Mouse (Mus musculus) neural tube, embryonic 12.5 days (tissue): ENCODE data around the gene Cpm. TPM values are rescaled to one million over a fixed set of nuclear protein-coding genes. Genes with fewer than 3 reads are reported as not detected.

ENCODE experiments used
- ATAC-seq: fragments of 200-750 bp; cut with Nextera tagmentation; 2 replicates; pipeline ENCODE4 v1.8.0; 2017; ENCODE audit warnings: low read depth, mild to moderate bottlenecking, moderate TSS enrichment, moderate library complexity; ENCODE audit not compliant: low FRiP score
- H3K27ac ChIP-seq: fragments of 300-500 bp; sonication (generic); 2 replicates; pipeline ENCODE4 v1.5.1; 2016
- H3K27me3 ChIP-seq: fragments of 300-500 bp; sonication (generic); replicated peaks from 2 replicates; pipeline ENCODE4 v1.6.1; 2016; ENCODE audit warnings: mild to moderate bottlenecking
- H3K36me3 ChIP-seq: fragments of 300-500 bp; sonication (generic); 2 replicates; pipeline ENCODE4 v1.6.1; 2016; ENCODE audit warnings: mild to moderate bottlenecking
- H3K4me1 ChIP-seq: fragments of 300-500 bp; sonication (generic); 2 replicates; pipeline ENCODE4 v1.6.1; 2016
- H3K4me2 ChIP-seq: fragments of 300-500 bp; sonication (generic); replicated peaks from 2 replicates; pipeline ENCODE4 v1.6.1; 2016; ENCODE audit warnings: mild to moderate bottlenecking
- H3K4me3 ChIP-seq: fragments of 300-500 bp; sonication (generic); 2 replicates; pipeline ENCODE4 v1.5.1; 2016
- H3K9ac ChIP-seq: fragments of 300-500 bp; sonication (generic); 2 replicates; pipeline ENCODE4 v1.6.1; 2016; ENCODE audit warnings: mild to moderate bottlenecking
- H3K9me3 ChIP-seq: fragments of 300-500 bp; sonication (generic); 2 replicates; pipeline ENCODE4 v1.6.1; 2016; ENCODE audit warnings: mild to moderate bottlenecking
- WGBS: fragments of 180-500 bp; shearing (Covaris S2); methylation state at CpG from one replicate; pipeline ENCODE4 v1.1.7; 2016; 5-methylcytosine and 5-hydroxymethylcytosine counted together
- polyA plus RNA-seq: library from polyadenylated mRNA; unstranded; fragments of >200 nt; fragmentation: Nextera tagmentation; extraction: Ambion mirVana; gene quantifications from 2 replicates; pipeline ENCODE4 v1.2.1, GENCODE M21; 2016

The Cpm gene
- polyA plus RNA-seq, 1 experiment from 2014 or later = 10.0 TPM

DNA sequence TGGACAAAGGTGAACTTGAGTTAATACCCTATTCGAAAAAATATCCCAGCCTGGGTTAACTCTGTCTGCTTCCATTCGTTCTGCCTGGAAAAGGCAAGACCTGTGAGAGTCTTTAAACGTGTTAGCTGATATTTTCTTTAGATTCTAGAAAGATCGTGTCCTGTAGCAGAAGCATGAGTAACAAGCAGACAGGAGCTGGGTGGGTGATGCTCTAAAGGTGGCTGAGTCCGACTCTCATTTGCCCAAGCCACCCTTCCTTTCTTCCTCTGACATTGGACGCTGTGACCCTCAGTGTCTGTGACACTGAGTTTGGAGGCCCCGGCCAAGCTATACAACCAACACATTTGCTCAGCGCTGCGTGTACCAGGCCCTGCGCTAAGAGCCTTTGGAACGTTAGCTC is 15.5 kb downstream of the Cpm start:
- no peak for ATAC-seq
- H3K4me3 ChIP-seq = no peak overlapping the region
- 89% methylated on average over 11 of the region's 11 CpGs for WGBS

DNA sequence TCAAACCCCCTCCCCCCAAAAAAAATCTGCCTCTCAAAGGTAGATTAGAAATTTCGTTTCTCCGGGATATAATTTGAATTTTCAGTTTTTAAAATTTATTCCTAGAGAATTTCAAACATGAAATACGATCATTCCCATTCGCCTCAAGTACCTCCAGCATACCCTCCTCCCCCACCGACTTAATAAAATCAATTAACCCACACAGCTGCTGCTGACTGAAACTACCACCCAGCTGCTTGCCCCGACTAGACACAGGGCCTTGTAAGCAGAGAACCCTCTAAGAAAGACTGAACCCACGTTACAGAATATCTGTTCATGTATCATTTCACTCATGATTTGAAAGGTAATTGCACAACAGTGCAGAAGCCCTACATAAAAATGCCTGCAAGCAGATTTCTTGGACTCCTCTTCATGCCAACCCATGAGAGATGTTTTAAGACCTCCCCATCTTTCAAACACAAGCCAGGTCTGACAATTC is 16.2 kb downstream of the Cpm start:
- Histone ChIP-seq H3K4me1 (no peaks in the 10 kb centered on the region; the same call in 1 of the 2 replicates), H3K9me3 (no peaks in the 10 kb centered on the region), H3K9ac (no peak overlapping the region), H3K4me3 (no peak overlapping the region), H3K36me3 (no peaks in the 10 kb centered on the region), H3K27me3 (no peaks in the 10 kb centered on the region), H3K4me2 (no peak overlapping the region), H3K27ac (no peak overlapping the region)
- ATAC-seq = no peak
- 66% methylated on average over 7 of the region's 7 CpGs for WGBS

More for the DNA sequence above, 15.5 kb downstream of the Cpm start:
- Histone ChIP-seq H3K4me1 (no peaks in the 10 kb centered on the region; the same call in 1 of the 2 replicates), H3K4me2 (no peak overlapping the region), H3K27ac (no peak overlapping the region), H3K9ac (no peak overlapping the region), H3K9me3 (no peaks in the 10 kb centered on the region), H3K36me3 (no peaks in the 10 kb centered on the region), H3K27me3 (no peaks in the 10 kb centered on the region)

DNA sequence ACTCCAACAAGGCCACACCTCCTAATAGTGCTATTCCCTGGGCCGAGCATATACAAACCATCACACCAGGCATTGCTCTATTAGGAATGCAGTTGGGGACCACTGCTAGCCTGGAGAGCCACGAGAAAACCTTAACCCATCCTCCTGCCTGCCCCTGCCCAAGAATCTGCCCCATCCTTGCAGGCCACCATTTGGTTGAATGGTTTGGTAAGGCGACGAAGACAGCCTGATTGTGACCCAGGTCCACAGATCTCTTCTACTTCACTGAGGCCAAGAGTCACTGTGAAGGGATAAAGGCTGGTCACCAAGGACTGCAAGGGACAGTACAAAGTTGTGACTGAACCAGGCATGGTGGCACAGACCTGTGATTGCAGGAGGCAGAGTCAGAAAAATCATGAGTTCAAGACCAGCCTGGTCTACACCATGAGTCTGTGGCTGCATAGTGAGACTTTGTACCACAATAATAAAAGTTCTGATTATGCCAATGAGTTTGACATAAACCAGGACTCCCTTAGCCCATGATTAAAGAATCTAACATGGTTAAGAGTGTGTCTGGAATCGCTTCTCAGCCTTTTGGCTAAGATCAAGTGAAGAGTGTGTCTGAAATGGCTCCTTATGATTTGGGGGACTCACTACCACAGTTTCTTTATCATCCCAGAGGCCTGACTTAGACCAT is 17.3 kb downstream of the Cpm start:
- H3K4me1 ChIP-seq = no peaks in the 10 kb centered on the region; the same call in 1 of the 2 replicates
- ATAC-seq = no peak

DNA sequence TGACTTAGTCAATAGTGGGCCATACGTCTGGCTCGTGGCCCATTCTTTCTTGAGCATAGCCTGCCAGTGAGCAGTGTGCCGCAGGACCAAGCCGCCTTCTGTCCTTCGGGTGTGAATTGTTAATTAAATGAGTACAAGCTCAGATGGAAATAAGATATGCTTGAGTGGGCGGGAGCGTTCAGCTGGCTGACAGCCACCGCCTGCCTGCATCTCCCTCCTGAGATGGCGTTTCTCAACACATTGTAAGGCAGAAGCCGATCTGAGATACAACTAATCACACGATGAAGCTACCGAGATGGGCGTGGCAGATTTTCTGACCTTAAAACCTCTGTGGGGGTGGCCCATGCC is 17.8 kb downstream of the Cpm start:
- no peaks in the 10 kb centered on the region for H3K9me3 ChIP-seq
- no peak overlapping the region for H3K9ac ChIP-seq
- ATAC-seq = peak; percentile 74
- no peak overlapping the region for H3K4me2 ChIP-seq
- H3K27ac ChIP-seq = no peak overlapping the region
- H3K27me3 ChIP-seq = no peaks in the 10 kb centered on the region
- no peak overlapping the region for H3K4me3 ChIP-seq
- H3K36me3 ChIP-seq = no peaks in the 10 kb centered on the region
- WGBS = 61% methylated on average over 13 of the region's 13 CpGs
- H3K4me1 ChIP-seq = no peaks in the 10 kb centered on the region; the same call in 1 of the 2 replicates

More for the DNA sequence above, 17.3 kb downstream of the Cpm start:
- WGBS = 92% methylated on average over 5 of the region's 5 CpGs
- no peak overlapping the region for H3K27ac ChIP-seq
- no peak overlapping the region for H3K4me3 ChIP-seq
- no peak overlapping the region for H3K9ac ChIP-seq
- no peaks in the 10 kb centered on the region for H3K9me3 ChIP-seq
- H3K36me3 ChIP-seq = no peaks in the 10 kb centered on the region
- no peaks in the 10 kb centered on the region for H3K27me3 ChIP-seq
- no peak overlapping the region for H3K4me2 ChIP-seq

GRCm38 (mm10) chr10:117647964-117648472 is 18.7 kb downstream of the Cpm start:
- H3K4me3 ChIP-seq = no peak overlapping the region
- no peaks in the 10 kb centered on the region for H3K36me3 ChIP-seq
- H3K27me3 ChIP-seq = no peaks in the 10 kb centered on the region
- 82% methylated on average over 2 of the region's 2 CpGs for WGBS
- no peak overlapping the region for H3K9ac ChIP-seq
- no peak overlapping the region for H3K4me2 ChIP-seq
- no peak overlapping the region for H3K27ac ChIP-seq
- no peaks in the 10 kb centered on the region for H3K9me3 ChIP-seq
- no peaks in the 10 kb centered on the region; the same call in 1 of the 2 replicates for H3K4me1 ChIP-seq
- ATAC-seq = no peak

GRCm38 (mm10) chr10:117648643-117649042 is 19.3 kb downstream of the Cpm start:
- Histone ChIP-seq H3K36me3 (no peaks in the 10 kb centered on the region), H3K9me3 (no peaks in the 10 kb centered on the region), H3K4me2 (no peak overlapping the region), H3K9ac (no peak overlapping the region), H3K4me3 (no peak overlapping the region), H3K27me3 (no peaks in the 10 kb centered on the region), H3K27ac (no peak overlapping the region), H3K4me1 (no peaks in the 10 kb centered on the region; the same call in 1 of the 2 replicates)
- 86% methylated on average over 3 of the region's 3 CpGs for WGBS
- no peak for ATAC-seq

GRCm38 (mm10) chr10:117649292-117650041 is 20.2 kb downstream of the Cpm start:
- 92% methylated on average over 11 of the region's 11 CpGs for WGBS
- Histone ChIP-seq H3K27ac (no peak overlapping the region), H3K4me1 (no peaks in the 10 kb centered on the region; the same call in 1 of the 2 replicates), H3K4me3 (no peak overlapping the region), H3K9ac (no peak overlapping the region), H3K36me3 (no peaks in the 10 kb centered on the region), H3K4me2 (no peak overlapping the region), H3K9me3 (no peaks in the 10 kb centered on the region), H3K27me3 (no peaks in the 10 kb centered on the region)
- no peak for ATAC-seq

DNA sequence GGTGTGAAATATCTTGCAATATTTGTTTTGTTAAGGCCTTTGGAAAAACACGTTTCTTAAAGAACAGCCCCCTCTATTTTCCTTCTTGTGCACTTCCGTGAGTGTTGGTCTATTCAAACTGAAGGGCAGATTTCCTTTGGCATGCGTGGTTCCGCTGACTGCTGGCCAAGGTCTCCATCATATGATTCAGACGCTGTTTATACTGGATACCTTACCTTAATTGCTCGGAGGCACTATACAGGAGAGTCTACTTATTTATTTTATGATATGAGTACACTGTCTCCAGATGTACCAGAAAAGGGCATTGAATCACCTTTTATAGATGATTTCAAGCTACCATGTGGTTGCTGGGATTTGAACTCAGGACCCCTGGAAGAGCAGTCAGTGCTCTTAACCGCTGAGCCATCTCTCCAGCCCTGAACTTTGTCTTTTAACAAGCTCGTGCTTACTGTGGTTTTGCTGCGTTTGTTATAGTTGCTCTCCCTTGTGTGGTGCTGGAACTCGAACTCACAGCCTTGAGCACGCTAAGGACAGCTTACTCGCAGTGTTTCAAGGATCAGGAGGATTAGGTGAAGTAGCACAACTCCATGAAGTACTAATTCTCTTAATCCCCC is 20.8 kb downstream of the Cpm start:
- ATAC-seq = no peak
- no peak overlapping the region for H3K27ac ChIP-seq
- H3K9me3 ChIP-seq = no peaks in the 10 kb centered on the region
- WGBS = 94% methylated on average over 12 of the region's 12 CpGs
- H3K9ac ChIP-seq = no peak overlapping the region
- no peaks in the 10 kb centered on the region for H3K36me3 ChIP-seq
- no peak overlapping the region for H3K4me2 ChIP-seq
- no peaks in the 10 kb centered on the region for H3K27me3 ChIP-seq
- no peak overlapping the region for H3K4me3 ChIP-seq
- no peaks in the 10 kb centered on the region; the same call in 1 of the 2 replicates for H3K4me1 ChIP-seq

GRCm38 (mm10) chr10:117650725-117651124 is 21.4 kb downstream of the Cpm start:
- Histone ChIP-seq H3K4me1 (no peaks in the 10 kb centered on the region; the same call in 1 of the 2 replicates), H3K9ac (no peak overlapping the region), H3K27ac (no peak overlapping the region), H3K27me3 (no peaks in the 10 kb centered on the region), H3K4me2 (no peak overlapping the region), H3K9me3 (no peaks in the 10 kb centered on the region), H3K36me3 (no peaks in the 10 kb centered on the region), H3K4me3 (no peak overlapping the region)
- 93% methylated on average over 7 of the region's 7 CpGs for WGBS
- no peak for ATAC-seq

GRCm38 (mm10) chr10:117651587-117652377 is 22.5 kb downstream of the Cpm start:
- Histone ChIP-seq H3K4me2 (no peak overlapping the region), H3K4me3 (no peak overlapping the region), H3K27me3 (no peaks in the 10 kb centered on the region), H3K9ac (no peak overlapping the region), H3K9me3 (no peaks in the 10 kb centered on the region), H3K4me1 (no peaks in the 10 kb centered on the region), H3K36me3 (no peaks in the 10 kb centered on the region), H3K27ac (no peak overlapping the region)
- ATAC-seq = no peak
- 73% methylated on average over 10 of the region's 10 CpGs for WGBS

DNA sequence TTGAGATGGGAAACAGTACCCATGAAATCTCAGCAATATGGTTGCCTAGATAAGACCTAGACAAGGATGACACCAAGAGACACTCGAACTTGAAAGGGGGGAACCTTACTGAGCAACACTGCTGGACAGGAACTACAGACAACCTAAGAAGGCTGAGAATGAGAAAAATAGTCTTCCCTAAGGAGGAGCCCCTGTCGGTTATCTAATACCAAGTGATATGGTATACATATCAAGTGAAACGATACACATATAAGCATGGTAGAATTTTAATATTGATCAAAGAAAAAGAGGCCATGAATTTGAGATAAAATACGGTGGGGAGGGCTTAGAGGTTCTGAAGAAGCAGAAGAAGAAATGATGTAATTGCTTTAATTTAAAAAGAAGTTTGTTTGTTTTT is 23.1 kb downstream of the Cpm start:
- ATAC-seq = no peak
- H3K4me2 ChIP-seq = no peak overlapping the region
- no peaks in the 10 kb centered on the region for H3K9me3 ChIP-seq
- no peaks in the 10 kb centered on the region for H3K27me3 ChIP-seq
- H3K4me1 ChIP-seq = no peaks in the 10 kb centered on the region
- no peaks in the 10 kb centered on the region for H3K36me3 ChIP-seq
- H3K27ac ChIP-seq = no peak overlapping the region
- H3K9ac ChIP-seq = no peak overlapping the region
- whole genome bisulfite sequencing = 92% methylated on average over 4 of the region's 4 CpGs
- H3K4me3 ChIP-seq = no peak overlapping the region
